10 mouse cellular contexts compared by ENCODE assay signal in the genomic region with DNA sequence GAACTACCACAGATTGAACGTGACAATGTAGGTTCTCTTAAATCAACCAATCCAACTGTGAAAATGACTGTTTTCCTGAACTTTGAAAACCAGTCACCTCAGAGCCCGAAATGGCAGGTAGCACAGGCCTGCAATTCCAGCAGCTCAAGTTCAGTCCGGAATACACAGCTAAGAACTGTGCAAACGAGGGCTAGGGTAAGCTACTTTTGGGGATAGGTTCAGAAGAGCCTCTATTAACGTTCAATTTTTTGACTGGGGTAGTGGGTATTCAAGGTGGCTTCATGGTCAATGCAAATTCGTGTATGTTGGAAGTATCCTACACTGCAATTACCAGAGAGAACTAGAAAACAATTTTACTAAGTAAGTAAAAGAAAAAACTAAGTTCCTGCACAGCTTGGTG. TPM values are rescaled to one million over a fixed set of nuclear protein-coding genes. Genes with fewer than 3 reads are reported as not detected.
A peak's percentile ranks its signal among the peaks of the same experiment; 100 is the strongest.
DNase-seq lines count a peak whose midpoint lies in the region; ATAC-seq and TF ChIP-seq lines count a peak whose summit lies in the region.
"Had no signal": no experiment of that assay in that cellular context is flagged by ENCODE, and none has a peak within 500 bp of the region (broad histone marks: within the 10 kb centered on the region; RNA-seq: fewer than 3 reads in every experiment).

No protein-coding gene starts in this region.

- no peak for ATAC-seq in intestine, postnatal 0 days
- no peak for ATAC-seq in neural tube, embryonic 12.5 days (ENCODE audit: low FRiP score, low read depth)

- H3K9ac ChIP-seq in intestine, postnatal 0 days (ENCODE audit: low read depth, low read length), result no peak overlapping the region
- no peak overlapping the region for H3K9ac ChIP-seq in neural tube, embryonic 12.5 days

- TF ChIP-seq POLR2A in embryonic fibroblast, embryonic 13.5 days (IDR thresholded peaks at IDR 0.05; ENCODE audit: low read depth, low read length), result no peak

- H3K4me1 ChIP-seq in embryonic fibroblast, embryonic 13.5 days (ENCODE audit: control insufficient read depth, insufficient read depth, low read length), result peaks cover 9% of the 10 kb centered on the region
- H3K4me1 ChIP-seq in intestine, postnatal 0 days (replicated peaks; ENCODE audit: control insufficient read depth, insufficient read depth, low read length), result no peaks in the 10 kb centered on the region; the same call in 1 of the 2 replicates
- peaks cover 17% of the 10 kb centered on the region for H3K4me1 ChIP-seq in neural tube, embryonic 12.5 days

- no peaks in the 10 kb centered on the region for H3K27me3 ChIP-seq in intestine, postnatal 0 days (replicated peaks; ENCODE audit: control insufficient read depth, insufficient read depth, low read length)
- no peaks in the 10 kb centered on the region for H3K27me3 ChIP-seq in neural tube, embryonic 12.5 days (replicated peaks)

- no peak overlapping the region for H3K27ac ChIP-seq in layer of hippocampus, adult 2 months
- H3K27ac ChIP-seq in embryonic fibroblast, embryonic 13.5 days (ENCODE audit: insufficient read depth, low read length), result no peak overlapping the region
- no peak overlapping the region for H3K27ac ChIP-seq in intestine, postnatal 0 days (ENCODE audit: low read depth, low read length)
- H3K27ac ChIP-seq in neural tube, embryonic 12.5 days, result no peak overlapping the region

- H3K4me3 ChIP-seq in layer of hippocampus, adult 2 months, result peak overlapping the region; percentile 22; the same call in 1 of the 2 replicates
- H3K4me3 ChIP-seq in embryonic fibroblast, embryonic 13.5 days (ENCODE audit: insufficient read depth, low read length), result peak overlapping the region; percentile 100
- H3K4me3 ChIP-seq in intestine, postnatal 0 days (ENCODE audit: low read depth, low read length), result peak overlapping the region; percentile 11; the same call in 1 of the 2 replicates
- H3K4me3 ChIP-seq in neural tube, embryonic 12.5 days, result no peak overlapping the region

- DNase-seq in layer of hippocampus, adult 2 months (ENCODE audit: low spot score in 2 of 2), result no peak
- no peak for DNase-seq in layer of hippocampus, adult 9-11 months
- no peak for DNase-seq in ovary, postnatal 10 days (ENCODE audit: low spot score)
- DNase-seq in layer of hippocampus, postnatal 14 days (ENCODE audit: low spot score in 2 of 2), result no peak
- DNase-seq in left cerebral cortex, adult 9 months (ENCODE audit: low spot score in 2 of 2), result no peak
- DNase-seq: cerebellum, adult 9-11 months had no signal

- TF ChIP-seq CTCF in layer of hippocampus, adult 2 months (conservative IDR thresholded peaks at IDR 0.05), result no peak
- TF ChIP-seq CTCF in embryonic fibroblast, embryonic 13.5 days (IDR thresholded peaks at IDR 0.05; ENCODE audit: borderline replicate concordance, insufficient read depth, low read length), result no peak
- TF ChIP-seq CTCF in intestine, postnatal 0 days (IDR thresholded peaks at IDR 0.05; ENCODE audit: low read depth), result no peak

- H3K36me3 ChIP-seq in intestine, postnatal 0 days (ENCODE audit: control insufficient read depth, insufficient read depth), result peaks cover 10% of the 10 kb centered on the region; the same call in 1 of the 2 replicates
- peaks cover 27% of the 10 kb centered on the region for H3K36me3 ChIP-seq in neural tube, embryonic 12.5 days

- WGBS in intestine, postnatal 0 days, result 45% methylated on average over 6 of the region's 6 CpGs
- 74% methylated on average over 6 of the region's 6 CpGs for WGBS in neural tube, embryonic 12.5 days

- H3K4me2 ChIP-seq in intestine, postnatal 0 days (replicated peaks; ENCODE audit: low read depth), result peak overlapping the region; percentile 82
- peak overlapping the region; percentile 85 for H3K4me2 ChIP-seq in neural tube, embryonic 12.5 days (replicated peaks)

- H3K9me3 ChIP-seq in intestine, postnatal 0 days (ENCODE audit: control insufficient read depth), result no peaks in the 10 kb centered on the region
- H3K9me3 ChIP-seq in neural tube, embryonic 12.5 days, result no peaks in the 10 kb centered on the region

RNA-seq across cellular contexts. Expression of gene Cdv3, which starts 2.6 kb away (rescaled TPM):
- total RNA-seq in layer of hippocampus, adult 2 months (2021), result 10 to 100 TPM; 69.3 to 72.9 TPM
- 199 and 208 TPM in 2 replicates for polyA plus RNA-seq in embryonic fibroblast, embryonic 13.5 days (2011; ENCODE audit: insufficient read length, low read depth, missing spikeins)
- 38.8 and 39.8 TPM in 2 replicates for polyA plus RNA-seq in intestine, postnatal 0 days (2015; fragmentation: Nextera tagmentation; extraction: Ambion mirVana)
- 78.7 and 93.5 TPM in 2 replicates for polyA plus RNA-seq in neural tube, embryonic 12.5 days (2016; fragmentation: Nextera tagmentation; extraction: Ambion mirVana)
- 10 to 100 TPM; 88.0 to 93.6 TPM for total RNA-seq in layer of hippocampus, postnatal 14 days (2021)

RNA-seq across cellular contexts. Expression of gene Topbp1, which starts 58.1 kb away (rescaled TPM):
- total RNA-seq in layer of hippocampus, adult 2 months (2021), result 10 to 100 TPM; 22.4 to 22.7 TPM
- 67.6 and 78.8 TPM in 2 replicates for polyA plus RNA-seq in embryonic fibroblast, embryonic 13.5 days (2011; ENCODE audit: insufficient read length, low read depth, missing spikeins)
- polyA plus RNA-seq in intestine, postnatal 0 days (2015; fragmentation: Nextera tagmentation; extraction: Ambion mirVana), result 15.2 and 17.1 TPM in 2 replicates
- polyA plus RNA-seq in neural tube, embryonic 12.5 days (2016; fragmentation: Nextera tagmentation; extraction: Ambion mirVana), result 47.9 and 49.1 TPM in 2 replicates
- total RNA-seq in layer of hippocampus, postnatal 14 days (2021), result 10 to 100 TPM; 20.5 to 27.4 TPM

RNA-seq across cellular contexts. Expression of gene 1300017J02Rik, which starts 58.2 kb away (rescaled TPM):
- 1 to 10 TPM in 1 of 2 experiments, not detected in 1; 1.2 TPM for total RNA-seq in layer of hippocampus, adult 2 months (2021)
- not detected in 2 replicates for polyA plus RNA-seq in embryonic fibroblast, embryonic 13.5 days (2011; ENCODE audit: insufficient read length, low read depth, missing spikeins)
- 2.4 and 3.8 TPM in 2 replicates for polyA plus RNA-seq in intestine, postnatal 0 days (2015; fragmentation: Nextera tagmentation; extraction: Ambion mirVana)
- polyA plus RNA-seq in neural tube, embryonic 12.5 days (2016; fragmentation: Nextera tagmentation; extraction: Ambion mirVana), result 1.9 and 2.2 TPM in 2 replicates
- total RNA-seq in layer of hippocampus, postnatal 14 days (2021), result under 1 TPM; 0.28 to 0.98 TPM
- polyA plus RNA-seq: large intestine, adult 2 months had no signal
